Mouse (Mus musculus) liver, embryonic 14.5 days (tissue): Measurements from ENCODE around the gene Bves.

ENCODE experiments used
- CTCF ChIP-seq: IDR thresholded peaks from 2 replicates; pipeline ENCODE4 v1.5.1; 2016; ENCODE audit warnings: antibody characterized with exemption, low read depth, control low read depth
- EP300 ChIP-seq: IDR thresholded peaks from 2 replicates; pipeline ENCODE4 v1.6.1; 2016; ENCODE audit warnings: antibody characterized with exemption, low read depth

GRCm38 (mm10) chr10:45410624-45411341, 75.2 kb downstream of the Bves start:
- TF ChIP-seq CTCF (no peak), EP300 (no peak)
